Mouse (Mus musculus) lung, postnatal 0 days (tissue): Measurements from ENCODE around the gene Abhd17b.

Experiments used
- CTCF ChIP-seq: IDR thresholded peaks from 2 replicates; pipeline ENCODE4 v1.5.1; 2016; ENCODE audit warnings: antibody characterized with exemption, mild to moderate bottlenecking
- EP300 ChIP-seq: IDR thresholded peaks from 2 replicates; pipeline ENCODE4 v1.6.1; 2016; ENCODE audit warnings: antibody characterized with exemption, mild to moderate bottlenecking, control low read depth

GRCm38 (mm10) chr19:21653172-21653981, at the start of gene Abhd17b:
- TF ChIP-seq CTCF: peak; percentile 51
- no peak for TF ChIP-seq EP300
